Mouse (Mus musculus) megakaryocyte, embryonic 14.5 days (primary cell): ENCODE data around the gene Fgd4. TPM values are rescaled to one million over a fixed set of nuclear protein-coding genes. Genes with fewer than 3 reads are reported as not detected.
"Not testable (repeated sequence)": the region's sequence is repeated elsewhere in the genome, so short reads cannot be mapped to it uniquely, and the experiment has no call there.

ENCODE experiments used
- H3K27me3 ChIP-seq: replicated peaks from 2 replicates; pipeline ENCODE3; 2012; ENCODE audit warnings: inconsistent platforms
- H3K36me3 ChIP-seq: replicated peaks from 2 replicates; pipeline ENCODE3; 2012; ENCODE audit warnings: low read length, inconsistent platforms, mixed read lengths
- H3K4me1 ChIP-seq: 2 replicates; pipeline ENCODE4 v1.6.1; 2012; ENCODE audit warnings: inconsistent platforms
- H3K4me3 ChIP-seq: replicated peaks from 2 replicates; pipeline ENCODE3; 2012; ENCODE audit warnings: moderate library complexity, mild to moderate bottlenecking, inconsistent platforms
- H3K9me3 ChIP-seq: 2 replicates; pipeline ENCODE4 v1.6.1; 2012; ENCODE audit warnings: inconsistent platforms
- FLI1 ChIP-seq: IDR thresholded peaks from 2 replicates; pipeline ENCODE4 v1.6.1; 2012; ENCODE audit warnings: low read length, inconsistent platforms, mixed read lengths
- GATA1 ChIP-seq: IDR thresholded peaks from 3 replicates; pipeline ENCODE4 v1.6.1; 2012; ENCODE audit warnings: mixed read lengths, low read length, inconsistent platforms, borderline replicate concordance
- polyA plus RNA-seq: library from polyadenylated mRNA; stranded (reverse); fragments of >175 nt; gene quantifications from 2 replicates; pipeline ENCODE4 v1.2.3, GENCODE M21; 2012; ENCODE audit warnings: low replicate concordance; ENCODE audit not compliant: insufficient read depth

The Fgd4 gene
- polyA plus RNA-seq, 1 experiment = 0.06 TPM

- Histone ChIP-seq H3K4me1 (no peaks in the 10 kb centered on the region), H3K27me3 (no peaks in the 10 kb centered on the region), H3K4me3 (no peak overlapping the region), H3K9me3 (no peaks in the 10 kb centered on the region), H3K36me3 (no peaks in the 10 kb centered on the region)
- TF ChIP-seq FLI1 (no peak), GATA1 (no peak)
Measured at GRCm38 (mm10) chr16:16501491-16501890, 98.9 kb downstream of the Fgd4 start.

- no peaks in the 10 kb centered on the region for H3K27me3 ChIP-seq
- no peaks in the 10 kb centered on the region for H3K4me1 ChIP-seq
- TF ChIP-seq FLI1 (no peak), GATA1 (no peak)
- H3K9me3 ChIP-seq = no peaks in the 10 kb centered on the region
- H3K4me3 ChIP-seq = no peak overlapping the region
- no peaks in the 10 kb centered on the region for H3K36me3 ChIP-seq
Measured at GRCm38 (mm10) chr16:16500926-16501325, 99.4 kb downstream of the Fgd4 start.

GRCm38 (mm10) chr16:16498798-16499197 lies 101.6 kb downstream of the Fgd4 start:
- H3K27me3 ChIP-seq = no peaks in the 10 kb centered on the region
- no peaks in the 10 kb centered on the region for H3K4me1 ChIP-seq
- H3K36me3 ChIP-seq = no peaks in the 10 kb centered on the region
- TF ChIP-seq GATA1 = no peak
- TF ChIP-seq FLI1 = no peak
- no peak overlapping the region for H3K4me3 ChIP-seq
- no peaks in the 10 kb centered on the region for H3K9me3 ChIP-seq

GRCm38 (mm10) chr16:16485523-16486043 lies 114.8 kb downstream of the Fgd4 start:
- H3K4me1 ChIP-seq = no peaks in the 10 kb centered on the region

GRCm38 (mm10) chr16:16484601-16485000 lies 115.7 kb downstream of the Fgd4 start:
- no peak for TF ChIP-seq FLI1
- TF ChIP-seq GATA1 = no peak
- Histone ChIP-seq H3K9me3 (no peaks in the 10 kb centered on the region), H3K4me3 (no peak overlapping the region), H3K36me3 (no peaks in the 10 kb centered on the region), H3K27me3 (no peaks in the 10 kb centered on the region), H3K4me1 (no peaks in the 10 kb centered on the region)

More at GRCm38 (mm10) chr16:16485523-16486043, 114.8 kb downstream of the Fgd4 start:
- TF ChIP-seq FLI1 (no peak), GATA1 (no peak)
- Histone ChIP-seq H3K36me3 (no peaks in the 10 kb centered on the region), H3K9me3 (no peaks in the 10 kb centered on the region), H3K27me3 (no peaks in the 10 kb centered on the region), H3K4me3 (no peak overlapping the region)

- H3K27me3 ChIP-seq, H3K9me3 ChIP-seq, H3K36me3 ChIP-seq, H3K4me1 ChIP-seq, H3K4me3 ChIP-seq: not testable (repeated sequence)
Measured at GRCm38 (mm10) chr16:16473451-16473850, 126.9 kb downstream of the Fgd4 start.

GRCm38 (mm10) chr16:16450021-16450420 lies 150.3 kb downstream of the Fgd4 start:
- Histone ChIP-seq H3K4me1 (no peaks in the 10 kb centered on the region), H3K9me3 (no peaks in the 10 kb centered on the region), H3K27me3 (no peaks in the 10 kb centered on the region), H3K36me3 (no peaks in the 10 kb centered on the region), H3K4me3 (no peak overlapping the region)
- no peak for TF ChIP-seq FLI1
- no peak for TF ChIP-seq GATA1

- H3K9me3 ChIP-seq = no peaks in the 10 kb centered on the region
- H3K4me3 ChIP-seq = no peak overlapping the region
- H3K36me3 ChIP-seq = no peaks in the 10 kb centered on the region
- no peaks in the 10 kb centered on the region for H3K4me1 ChIP-seq
- TF ChIP-seq GATA1 (no peak), FLI1 (no peak)
- no peaks in the 10 kb centered on the region for H3K27me3 ChIP-seq
Measured at GRCm38 (mm10) chr16:16438436-16438835, 161.9 kb downstream of the Fgd4 start.

- no peak overlapping the region for H3K4me3 ChIP-seq
- H3K27me3 ChIP-seq = peaks cover 1% of the 10 kb centered on the region
- TF ChIP-seq FLI1 = no peak
- TF ChIP-seq GATA1 = no peak
- H3K9me3 ChIP-seq = no peaks in the 10 kb centered on the region
- no peaks in the 10 kb centered on the region for H3K4me1 ChIP-seq
- H3K36me3 ChIP-seq = no peaks in the 10 kb centered on the region
Measured at GRCm38 (mm10) chr16:16422456-16422855, 177.9 kb downstream of the Fgd4 start.

GRCm38 (mm10) chr16:16367217-16367616 lies 233.1 kb downstream of the Fgd4 start:
- not testable (repeated sequence) for H3K36me3 ChIP-seq, H3K4me1 ChIP-seq, H3K27me3 ChIP-seq, H3K9me3 ChIP-seq, H3K4me3 ChIP-seq

Other genes with a start within 250 kb of the Fgd4 start
- 3.7 TPM in 1 of 2 replicates, not detected in the other for gene Dnm1l, start 241.6 kb downstream of the Fgd4 start, polyA plus RNA-seq
- gene Olfr19, start 75.9 kb upstream of the Fgd4 start, polyA plus RNA-seq = not detected in 2 replicates
- 0.04 TPM in 1 of 2 replicates, not detected in the other for gene Spag6l, start 228.9 kb upstream of the Fgd4 start, polyA plus RNA-seq